Mouse (Mus musculus) kidney, adult 2 months (tissue): ENCODE results near the gene Gng10. TPM values are rescaled to one million over a fixed set of nuclear protein-coding genes. Genes with fewer than 3 reads are reported as not detected.

Source experiments
- DNase-seq: peaks from one replicate; pipeline ENCODE4 v3.0.0; 2021
- H3K27ac ChIP-seq: fragments of 200-500 bp; 2 replicates; pipeline ENCODE4 v1.5.1; 2012; ENCODE audit warnings: low read depth, low read length, control low read depth, inconsistent platforms; ENCODE audit not compliant: insufficient read depth
- H3K27me3 ChIP-seq: fragments of 200-500 bp; replicated peaks from 2 replicates; pipeline ENCODE4 v1.6.1; 2012; ENCODE audit warnings: mild to moderate bottlenecking, moderate library complexity, low read length, inconsistent platforms; ENCODE audit not compliant: control insufficient read depth, insufficient read depth
- H3K36me3 ChIP-seq: fragments of 200-500 bp; 2 replicates; pipeline ENCODE4 v1.6.1; 2012; ENCODE audit warnings: mild to moderate bottlenecking, moderate library complexity, low read length, inconsistent platforms; ENCODE audit not compliant: control insufficient read depth, insufficient read depth
- H3K4me1 ChIP-seq: fragments of 200-500 bp; 2 replicates; pipeline ENCODE4 v1.6.1; 2011; ENCODE audit warnings: low read length; ENCODE audit not compliant: control insufficient read depth, insufficient read depth
- H3K4me3 ChIP-seq: fragments of 200-500 bp; 2 replicates; pipeline ENCODE4 v1.5.1; 2011; ENCODE audit warnings: mild to moderate bottlenecking, low read depth, low read length, control low read depth; ENCODE audit not compliant: insufficient read depth
- CTCF ChIP-seq: fragments of 200-500 bp; conservative IDR thresholded peaks from 2 replicates; pipeline ENCODE4 v1.5.1; 2011; ENCODE audit warnings: low read depth, mild to moderate bottlenecking, control low read depth, low read length, moderate library complexity, mixed read lengths; ENCODE audit not compliant: insufficient read depth, insufficient read length
- POLR2A ChIP-seq: fragments of 200-500 bp; IDR thresholded peaks from one replicate; pipeline ENCODE4 v1.6.1; 2011; ENCODE audit warnings: low read depth, low read length, control low read depth
- WGBS: fragments of 180-500 bp; shearing (Covaris S2); methylation state at CpG from one replicate; pipeline ENCODE4 v1.1.7; 2018; 5-methylcytosine and 5-hydroxymethylcytosine counted together
- polyA plus RNA-seq: library from polyadenylated mRNA; depleted of rRNA; stranded (reverse); fragments of >200 nt; gene quantifications from 2 replicates; pipeline ENCODE4 v1.2.3, GENCODE M21; 2012; rRNA removed

Gene Gng10
- polyA plus RNA-seq: 6.4 and 7.1 TPM in 2 replicates

GRCm38 (mm10) chr4:59034918-59035785 is at the start of gene Gng10:
Gng10 (plus strand) TSS chr4:59035088.
- Histone ChIP-seq H3K27me3 (no peaks in the 10 kb centered on the region), H3K4me1 (no peaks in the 10 kb centered on the region), H3K27ac (no peak within 1 kb of the TSS), H3K4me3 (peak within 1 kb of the TSS; percentile 59), H3K36me3 (no peaks in the 10 kb centered on the region)
- DNase-seq: peak; percentile 64
- TF ChIP-seq CTCF (no peak), POLR2A (no peak)
- 14% methylated on average over 76 of the region's 76 CpGs for WGBS

- Histone ChIP-seq H3K27me3 (no peaks in the 10 kb centered on the region), H3K27ac (no peak overlapping the region), H3K36me3 (no peaks in the 10 kb centered on the region), H3K4me3 (no peak overlapping the region), H3K4me1 (peaks cover 9% of the 10 kb centered on the region)
- DNase-seq: peak; percentile 77
- WGBS: 13% methylated on average over 7 of the region's 7 CpGs
- TF ChIP-seq CTCF: peak; percentile 88
- no peak for TF ChIP-seq POLR2A
Observed at GRCm38 (mm10) chr4:58985157-58985648, 49.7 kb upstream of the Gng10 start.

GRCm38 (mm10) chr4:58986540-58987190 is 48.2 kb upstream of the Gng10 start, which contains the start of gene Ptgr1:
Ptgr1 (minus strand) TSS chr4:58987119.
- Histone ChIP-seq H3K27ac (no peak within 1 kb of the TSS; the same call in 1 of the 2 replicates), H3K36me3 (no peaks in the 10 kb centered on the region), H3K27me3 (no peaks in the 10 kb centered on the region), H3K4me3 (peak within 1 kb of the TSS; percentile 73), H3K4me1 (peaks cover 9% of the 10 kb centered on the region)
- WGBS: 1% methylated on average over 28 of the region's 28 CpGs
- DNase-seq: peak; percentile 93
- TF ChIP-seq CTCF (no peak), POLR2A (no peak)

- H3K4me3 ChIP-seq: no peak overlapping the region
- H3K27me3 ChIP-seq: no peaks in the 10 kb centered on the region
- no peak for TF ChIP-seq POLR2A
- no peak for TF ChIP-seq CTCF
- 63% methylated on average over 7 of the region's 7 CpGs for WGBS
- DNase-seq: peak; percentile 80
- peaks cover 9% of the 10 kb centered on the region for H3K4me1 ChIP-seq
- H3K36me3 ChIP-seq: no peaks in the 10 kb centered on the region
- H3K27ac ChIP-seq: 0 out of 2 replicates have a peak overlapping the region, but pooled peaks have one; percentile 72
Observed at GRCm38 (mm10) chr4:58989303-58989898, 45.5 kb upstream of the Gng10 start.

- Histone ChIP-seq H3K27me3 (no peaks in the 10 kb centered on the region), H3K4me1 (peaks cover 9% of the 10 kb centered on the region), H3K36me3 (no peaks in the 10 kb centered on the region), H3K27ac (no peak overlapping the region), H3K4me3 (no peak overlapping the region)
- no peak for DNase-seq
- no peak for TF ChIP-seq CTCF
- no peak for TF ChIP-seq POLR2A
- WGBS: 80% methylated on average over 17 of the region's 17 CpGs
Observed at GRCm38 (mm10) chr4:58990609-58991434, 44.1 kb upstream of the Gng10 start.

- H3K36me3 ChIP-seq: no peaks in the 10 kb centered on the region
- no peak overlapping the region for H3K27ac ChIP-seq
- H3K4me1 ChIP-seq: peaks cover 7% of the 10 kb centered on the region
Observed at GRCm38 (mm10) chr4:58992195-58992594, 42.7 kb upstream of the Gng10 start.

More at GRCm38 (mm10) chr4:58992195-58992594, 42.7 kb upstream of the Gng10 start:
- 82% methylated on average over 5 of the region's 5 CpGs for WGBS
- DNase-seq: no peak
- no peak overlapping the region for H3K4me3 ChIP-seq
- TF ChIP-seq POLR2A (no peak), CTCF (no peak)
- no peaks in the 10 kb centered on the region for H3K27me3 ChIP-seq
